Mouse (Mus musculus) forebrain, embryonic 10.5 days (tissue): ENCODE measurements around the gene Sars. TPM values are rescaled to one million over a fixed set of nuclear protein-coding genes. Genes with fewer than 3 reads are reported as not detected.
A peak's percentile ranks its signal among the peaks of the same experiment; 100 is the strongest.

Experiments
- DNase-seq: peaks from one replicate; pipeline ENCODE4 v3.0.0-alpha.2; 2017; ENCODE audit warnings: low spot score; ENCODE audit errors: extremely low spot score
- H3K27ac ChIP-seq: fragments of 300-500 bp; sonication (generic); 2 replicates; pipeline ENCODE4 v1.5.1; 2016; ENCODE audit warnings: mild to moderate bottlenecking
- H3K27me3 ChIP-seq: fragments of 300-500 bp; sonication (generic); 2 replicates; pipeline ENCODE4 v1.6.1; 2016; ENCODE audit warnings: mild to moderate bottlenecking; ENCODE audit not compliant: poor library complexity, severe bottlenecking
- H3K36me3 ChIP-seq: fragments of 300-500 bp; sonication (generic); replicated peaks from 2 replicates; pipeline ENCODE4 v1.6.1; 2016; ENCODE audit warnings: mild to moderate bottlenecking, moderate library complexity
- H3K4me1 ChIP-seq: fragments of 300-500 bp; sonication (generic); 2 replicates; pipeline ENCODE4 v1.6.1; 2016
- H3K4me3 ChIP-seq: fragments of 300-500 bp; sonication (generic); 2 replicates; pipeline ENCODE4 v1.5.1; 2016; ENCODE audit warnings: mild to moderate bottlenecking, moderate library complexity
- H3K9me3 ChIP-seq: fragments of 300-500 bp; sonication (generic); 2 replicates; pipeline ENCODE4 v1.6.1; 2016; ENCODE audit warnings: mild to moderate bottlenecking, moderate library complexity
- WGBS: fragments of 180-500 bp; shearing (Covaris S2); methylation state at CpG from one replicate; pipeline ENCODE4 v1.1.7; 2016; 5-methylcytosine and 5-hydroxymethylcytosine counted together
- polyA plus RNA-seq: library from polyadenylated mRNA; unstranded; fragments of >200 nt; fragmentation: Nextera tagmentation; extraction: Ambion mirVana; gene quantifications from 2 replicates; pipeline ENCODE4 v1.2.1, GENCODE M21; 2016

Gene Sars
- polyA plus RNA-seq, 1 experiment from 2014 or later: 160 TPM

DNA sequence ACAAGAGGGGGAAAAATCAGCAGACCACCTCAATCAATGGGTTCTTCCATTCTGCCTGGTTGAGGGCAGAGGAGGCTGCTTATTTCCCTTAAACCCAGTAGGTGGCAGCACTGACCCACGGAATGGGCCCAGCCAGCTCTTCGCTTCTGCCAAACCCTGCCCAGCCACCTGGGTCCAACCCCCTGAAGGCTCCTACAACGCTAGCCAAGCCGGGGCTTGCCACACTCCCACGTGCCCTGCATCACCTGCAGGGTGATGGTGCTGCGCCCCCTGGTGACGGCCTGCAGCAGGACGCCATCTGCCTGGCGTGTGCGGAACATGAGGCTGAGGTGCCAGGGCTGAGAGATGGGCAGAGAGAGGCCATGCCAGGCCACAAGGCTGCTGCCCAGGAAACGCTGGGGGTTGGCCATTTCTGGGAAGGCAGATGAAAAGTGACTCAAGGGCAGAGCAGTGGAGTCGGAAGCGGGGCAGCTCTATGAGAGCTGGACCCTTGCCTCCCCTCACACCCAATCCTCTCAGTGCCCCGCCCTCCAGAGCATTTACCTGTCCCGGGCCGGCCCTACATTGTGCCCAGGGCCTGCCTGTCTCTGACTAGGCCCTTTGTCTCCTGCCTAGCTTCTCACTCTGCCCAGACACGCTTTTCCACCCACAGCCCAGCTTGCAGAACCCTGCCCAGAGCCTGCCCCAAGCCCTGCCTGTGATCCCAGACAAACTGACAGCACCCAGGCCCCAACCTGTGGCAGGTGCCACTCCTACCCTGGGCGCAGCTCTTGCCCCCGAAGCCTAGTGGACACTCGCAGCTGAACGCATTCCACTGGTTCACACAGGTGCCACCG, 43.1 kb downstream of the Sars start:
- H3K9me3 ChIP-seq: no peaks in the 10 kb centered on the region
- H3K4me3 ChIP-seq: peak overlapping the region; percentile 13; the same call in 1 of the 2 replicates
- peaks cover 100% of the 10 kb centered on the region for H3K36me3 ChIP-seq
- DNase-seq: peak; percentile 83
- 39% methylated on average over 22 of the region's 22 CpGs for WGBS
- peaks cover 52% of the 10 kb centered on the region for H3K4me1 ChIP-seq
- H3K27me3 ChIP-seq: no peaks in the 10 kb centered on the region
- peak overlapping the region; percentile 62 for H3K27ac ChIP-seq

DNA sequence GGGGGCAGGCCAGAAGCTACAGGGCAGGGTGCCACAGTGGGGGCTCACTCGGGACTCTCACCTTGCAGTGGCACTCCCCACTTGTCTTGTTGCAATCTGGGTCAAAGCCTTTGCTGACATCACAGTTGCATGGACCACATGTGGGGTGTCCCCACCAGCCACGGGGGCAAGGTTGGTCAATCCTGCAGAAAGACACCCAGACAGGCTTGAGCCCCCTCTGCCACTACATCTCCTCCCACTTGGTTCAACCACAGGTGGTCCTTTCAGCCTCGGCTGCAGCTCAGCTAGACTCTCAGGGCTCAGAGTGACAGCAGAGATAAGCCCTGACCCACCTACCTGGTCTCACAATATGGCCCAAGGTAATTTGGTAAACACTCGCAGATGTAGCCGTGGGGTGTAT, 44.6 kb downstream of the Sars start:
- DNase-seq: no peak
- WGBS: 87% methylated on average over 5 of the region's 5 CpGs

DNA sequence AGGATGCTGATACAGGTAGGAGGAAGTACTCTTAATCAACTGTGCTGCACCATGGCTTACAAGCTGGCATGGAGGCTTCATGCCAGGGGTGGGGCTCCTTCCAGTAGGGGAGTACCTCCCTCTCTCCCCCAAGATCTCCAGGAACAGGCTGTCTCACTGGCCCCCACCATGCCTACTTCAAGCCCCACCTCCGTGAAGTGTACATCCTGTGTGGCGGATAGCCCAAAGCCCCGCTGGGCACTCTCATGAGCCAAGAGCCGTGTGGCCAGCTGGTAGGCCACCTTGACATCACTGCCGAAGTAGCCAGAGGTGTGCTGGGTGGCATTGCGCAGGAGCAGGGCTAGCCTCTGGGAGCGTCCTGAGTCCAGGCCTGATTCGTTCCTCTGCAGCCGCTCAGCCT, 46.7 kb downstream of the Sars start:
- Histone ChIP-seq H3K36me3 (peaks cover 100% of the 10 kb centered on the region), H3K9me3 (no peaks in the 10 kb centered on the region), H3K4me3 (no peak overlapping the region), H3K4me1 (peaks cover 19% of the 10 kb centered on the region), H3K27me3 (no peaks in the 10 kb centered on the region), H3K27ac (no peak overlapping the region)
- no peak for DNase-seq
- WGBS: 95% methylated on average over 9 of the region's 9 CpGs

More for the DNA sequence above, 44.6 kb downstream of the Sars start:
- no peak overlapping the region for H3K4me3 ChIP-seq
- peaks cover 100% of the 10 kb centered on the region for H3K36me3 ChIP-seq
- no peak overlapping the region for H3K27ac ChIP-seq
- H3K27me3 ChIP-seq: no peaks in the 10 kb centered on the region
- no peaks in the 10 kb centered on the region for H3K9me3 ChIP-seq
- peaks cover 37% of the 10 kb centered on the region for H3K4me1 ChIP-seq

DNA sequence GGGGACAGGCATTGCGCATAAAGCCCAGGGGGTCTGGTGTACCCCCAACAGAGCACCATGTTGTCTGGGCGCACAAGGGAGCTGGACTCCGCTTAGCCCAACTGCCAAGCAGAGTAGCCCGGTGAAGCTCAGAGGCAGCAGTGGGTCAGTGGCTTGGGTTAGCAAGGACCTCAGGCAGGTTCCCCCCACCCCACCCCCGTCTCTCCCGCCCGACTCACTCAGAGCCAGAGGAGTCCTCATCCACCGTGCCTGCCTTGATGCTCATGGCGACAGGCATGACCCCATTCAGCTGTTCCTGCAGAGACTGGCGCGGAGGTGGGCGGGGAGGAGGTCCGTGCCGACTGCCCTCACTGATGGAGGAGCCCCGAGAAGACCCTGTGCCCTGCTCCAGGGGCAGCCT, 52.2 kb downstream of the Sars start:
- H3K4me1 ChIP-seq: peaks cover 31% of the 10 kb centered on the region
- H3K4me3 ChIP-seq: peak overlapping the region; percentile 3; the same call in 1 of the 2 replicates
- no peaks in the 10 kb centered on the region for H3K27me3 ChIP-seq
- DNase-seq: no peak
- no peaks in the 10 kb centered on the region for H3K9me3 ChIP-seq
- peaks cover 84% of the 10 kb centered on the region for H3K36me3 ChIP-seq
- H3K27ac ChIP-seq: peak overlapping the region; percentile 48; the same call in 1 of the 2 replicates
- 50% methylated on average over 15 of the region's 15 CpGs for WGBS

DNA sequence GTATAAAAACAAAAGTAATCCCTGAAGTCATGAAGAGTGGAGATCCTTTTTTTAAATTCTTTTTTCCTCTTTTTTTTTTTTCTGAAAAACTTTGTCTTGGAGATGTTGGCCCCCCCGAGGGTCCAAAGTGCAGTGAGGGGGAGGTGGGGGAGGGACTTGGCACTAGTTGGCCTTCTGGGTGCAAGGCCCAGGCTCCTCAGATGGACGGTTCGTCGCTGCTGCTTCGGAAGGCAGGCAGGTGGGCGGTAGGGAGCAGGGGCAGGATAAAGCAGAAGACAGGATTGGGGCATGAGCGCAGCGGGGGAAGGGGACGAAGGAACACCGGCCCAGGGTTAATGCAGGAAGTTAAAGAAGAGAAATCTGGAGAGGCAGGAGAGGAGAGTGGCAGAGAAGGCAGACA, 52.7 kb downstream of the Sars start:
- Histone ChIP-seq H3K36me3 (peaks cover 84% of the 10 kb centered on the region), H3K27ac (peak overlapping the region; percentile 48; the same call in 1 of the 2 replicates), H3K9me3 (no peaks in the 10 kb centered on the region), H3K4me3 (0 out of 2 replicates have a peak overlapping the region, but pooled peaks have one; percentile 3), H3K4me1 (peaks cover 36% of the 10 kb centered on the region), H3K27me3 (no peaks in the 10 kb centered on the region)
- no peak for DNase-seq
- WGBS: 19% methylated on average over 10 of the region's 10 CpGs

DNA sequence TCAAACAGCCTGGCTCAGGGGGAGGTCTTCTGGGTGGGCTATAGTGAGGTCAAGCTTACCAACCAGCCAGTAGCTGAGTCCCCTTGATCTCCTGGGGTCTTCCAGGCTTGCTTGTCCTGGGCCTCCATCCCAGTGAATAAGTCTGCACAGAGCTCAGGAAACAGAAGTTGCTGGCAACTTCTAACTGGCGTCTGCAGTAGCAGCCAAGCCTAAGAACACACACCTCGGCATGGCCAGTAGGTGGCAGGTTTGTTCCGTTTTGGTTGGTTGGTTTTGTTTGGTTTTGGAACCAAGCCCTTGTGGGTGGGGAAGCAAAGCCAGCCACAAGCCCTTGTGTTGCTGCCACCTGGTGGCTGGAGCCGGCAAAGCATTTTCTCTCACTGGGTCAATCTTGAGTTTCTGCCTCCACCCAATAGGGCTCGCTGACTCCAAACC, 55.9 kb downstream of the Sars start:
- Histone ChIP-seq H3K9me3 (no peaks in the 10 kb centered on the region), H3K36me3 (peaks cover 77% of the 10 kb centered on the region), H3K4me3 (peak overlapping the region; percentile 3; the same call in 1 of the 2 replicates), H3K27ac (peak overlapping the region; percentile 72), H3K27me3 (no peaks in the 10 kb centered on the region), H3K4me1 (peaks cover 55% of the 10 kb centered on the region)
- DNase-seq: peak; percentile 96
- WGBS: 2% methylated on average over 5 of the region's 5 CpGs

DNA sequence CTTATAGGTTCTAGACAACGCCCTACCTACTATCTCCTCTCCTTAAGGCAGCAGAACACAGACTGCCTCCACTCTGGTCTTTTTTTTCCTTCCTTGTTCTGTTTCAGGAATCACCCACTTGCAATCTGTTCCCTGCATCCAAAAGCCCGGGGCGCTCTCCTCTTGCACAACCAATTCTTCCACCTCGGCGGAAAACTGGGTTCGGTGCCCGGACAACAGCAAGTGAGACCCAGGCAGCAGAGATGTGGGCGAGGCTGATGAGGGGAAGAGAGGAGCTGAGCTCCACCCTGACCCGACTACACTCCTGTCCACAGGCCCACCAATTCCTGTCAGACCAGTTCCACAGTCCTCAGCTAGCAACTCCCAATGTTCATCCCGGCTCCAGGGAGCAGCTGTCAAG, 58.8 kb downstream of the Sars start:
- Histone ChIP-seq H3K27ac (no peak overlapping the region), H3K9me3 (no peaks in the 10 kb centered on the region), H3K27me3 (no peaks in the 10 kb centered on the region), H3K4me1 (peaks cover 56% of the 10 kb centered on the region), H3K4me3 (no peak overlapping the region), H3K36me3 (peaks cover 47% of the 10 kb centered on the region)
- DNase-seq: no peak
- WGBS: 93% methylated on average over 10 of the region's 10 CpGs

DNA sequence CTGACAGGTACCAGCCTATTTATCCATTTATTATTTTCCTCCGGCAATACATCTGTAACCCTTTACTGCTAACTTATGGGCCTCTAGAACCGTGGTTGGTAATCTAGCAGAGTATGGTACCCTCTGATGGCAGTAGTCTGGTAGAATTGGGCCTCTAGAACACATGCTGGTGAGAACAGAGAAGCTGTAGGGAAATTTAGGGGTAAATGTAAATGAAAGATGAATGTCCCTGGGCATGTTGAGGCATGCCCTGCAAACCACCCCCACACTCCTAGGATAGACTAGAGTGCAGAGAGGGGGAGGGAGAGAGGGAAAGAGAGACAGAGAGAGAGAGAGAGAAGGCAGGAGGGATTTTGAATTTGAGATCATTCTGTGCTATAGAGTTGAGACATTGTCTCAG, 60.6 kb downstream of the Sars start:
- Histone ChIP-seq H3K27me3 (no peaks in the 10 kb centered on the region), H3K27ac (peak overlapping the region; percentile 90), H3K36me3 (peaks cover 41% of the 10 kb centered on the region), H3K9me3 (no peaks in the 10 kb centered on the region), H3K4me1 (peaks cover 56% of the 10 kb centered on the region), H3K4me3 (peak overlapping the region; percentile 69)
- 48% methylated on average over 2 of the region's 2 CpGs for WGBS
- no peak for DNase-seq

DNA sequence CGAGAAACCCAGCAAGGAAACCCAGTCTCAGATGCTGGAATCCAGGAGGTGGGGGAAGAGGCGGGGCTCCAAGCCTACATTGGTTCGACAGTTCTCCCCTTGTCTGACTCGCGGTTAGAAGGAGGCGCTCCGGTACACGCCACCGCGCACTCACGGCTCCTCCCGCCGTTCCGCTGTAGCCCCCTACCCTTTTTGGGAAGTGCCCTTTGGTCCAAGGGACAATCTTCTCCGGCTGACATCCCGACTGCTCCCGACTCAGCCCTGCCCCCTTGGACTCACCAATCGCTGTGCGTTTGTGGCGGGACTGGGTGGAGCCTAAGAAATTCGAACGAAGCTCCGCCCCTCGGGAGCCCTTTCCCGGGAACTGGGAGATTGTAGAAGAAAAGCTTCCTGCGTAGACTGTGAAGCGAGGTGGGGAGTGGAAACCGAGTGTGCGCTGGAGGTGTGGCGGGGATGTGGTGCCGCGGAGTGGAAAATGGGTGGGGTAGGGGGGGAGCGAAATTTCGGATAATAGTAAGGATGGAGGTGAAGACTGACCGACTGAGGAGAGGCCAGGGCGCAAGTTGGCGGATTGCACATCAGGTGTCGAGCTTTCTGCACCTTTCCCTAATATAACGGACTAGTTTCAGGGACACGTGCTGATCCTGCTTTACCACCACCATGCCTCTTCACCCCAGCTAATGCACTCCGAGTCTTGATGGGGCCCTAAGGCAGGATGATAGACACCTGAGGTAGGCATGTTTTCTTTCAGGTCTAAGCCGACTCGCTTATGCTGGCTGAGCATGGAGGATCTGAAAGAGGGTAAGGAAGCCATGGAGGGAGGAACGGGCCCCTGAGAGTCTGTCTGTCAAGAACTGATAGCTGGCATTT, 61.3 kb downstream of the Sars start, which contains the start of gene Psrc1:
Gene Psrc1 (plus strand): TSS at position 355 of the 870 bp plus-strand sequence.
- Histone ChIP-seq H3K4me3 (peak within 1 kb of the TSS; percentile 69), H3K4me1 (peaks cover 49% of the 10 kb centered on the region), H3K9me3 (no peaks in the 10 kb centered on the region), H3K36me3 (peaks cover 38% of the 10 kb centered on the region), H3K27me3 (no peaks in the 10 kb centered on the region), H3K27ac (peak within 1 kb of the TSS; percentile 90)
- peak; percentile 94 for DNase-seq
- WGBS: 1% methylated on average over 44 of the region's 44 CpGs

DNA sequence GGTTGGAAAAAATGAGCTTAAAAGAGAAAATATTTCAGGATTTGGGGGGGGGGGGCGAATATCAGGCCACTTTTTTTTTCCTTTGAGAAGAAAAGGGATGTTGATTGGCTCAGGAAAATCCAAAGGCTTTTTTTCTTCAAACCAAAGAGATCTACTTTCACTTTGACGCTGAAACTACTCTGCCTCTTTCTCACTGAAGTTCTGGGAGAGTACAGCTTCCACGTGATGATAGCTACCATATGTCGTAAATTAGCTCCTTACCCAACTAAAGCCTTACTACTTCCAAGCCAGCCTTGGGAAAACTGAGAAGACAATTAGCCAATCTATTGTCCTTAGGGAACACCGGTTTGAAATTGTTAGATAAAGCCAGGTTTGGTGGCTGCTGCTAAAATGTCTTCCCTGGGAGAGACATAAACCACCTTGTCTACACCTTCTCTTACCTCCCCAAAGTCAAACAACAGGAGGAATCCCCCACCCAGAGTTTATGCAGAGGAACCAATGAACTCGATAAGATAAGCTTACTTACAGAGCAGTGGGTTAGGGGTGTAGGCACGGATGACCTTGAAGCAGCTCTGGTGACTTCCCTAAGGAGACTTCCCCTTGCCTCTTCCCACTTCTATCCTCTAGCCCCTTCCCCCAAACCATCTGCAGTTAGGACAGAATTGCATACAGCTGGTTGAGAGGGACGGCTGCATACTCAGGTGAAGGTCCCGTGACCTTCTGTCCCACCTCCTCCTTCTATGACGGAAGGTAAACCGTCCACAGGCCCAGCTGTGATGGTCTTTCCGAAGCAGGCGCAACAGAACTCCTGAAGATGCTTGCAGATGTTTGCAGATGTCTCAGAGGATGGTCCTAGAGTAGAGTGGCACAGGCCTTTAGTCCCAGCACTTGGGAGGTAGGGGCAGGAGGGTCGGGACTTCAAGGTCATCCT, 62.8 kb downstream of the Sars start:
- H3K4me1 ChIP-seq: peaks cover 43% of the 10 kb centered on the region
- 72% methylated on average over 14 of the region's 14 CpGs for WGBS
- H3K27me3 ChIP-seq: no peaks in the 10 kb centered on the region
- peaks cover 24% of the 10 kb centered on the region for H3K36me3 ChIP-seq
- H3K4me3 ChIP-seq: peak overlapping the region; percentile 69
- no peak for DNase-seq
- no peaks in the 10 kb centered on the region for H3K9me3 ChIP-seq
- peak overlapping the region; percentile 90 for H3K27ac ChIP-seq

DNA sequence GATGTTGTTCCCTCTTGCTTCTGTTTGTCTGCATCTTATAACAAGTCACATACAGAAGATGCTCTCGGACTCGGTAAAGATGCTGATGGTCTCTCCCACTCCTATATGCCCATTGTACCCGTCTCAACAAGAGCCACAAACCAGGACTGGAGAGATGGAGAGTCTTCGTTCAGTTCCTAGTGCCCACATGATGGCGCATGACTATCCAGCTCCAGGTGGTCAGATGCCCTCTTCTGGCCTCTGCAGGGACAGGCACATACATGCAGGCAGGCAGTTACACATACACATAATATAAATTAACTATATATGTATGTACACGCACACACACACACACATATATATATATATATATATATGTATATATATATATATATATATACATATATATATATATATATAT, 64.3 kb downstream of the Sars start:
- H3K27me3 ChIP-seq: no peaks in the 10 kb centered on the region
- H3K36me3 ChIP-seq: peaks cover 9% of the 10 kb centered on the region
- H3K9me3 ChIP-seq: no peaks in the 10 kb centered on the region
- no peak overlapping the region for H3K4me3 ChIP-seq
- no peak overlapping the region for H3K27ac ChIP-seq
- no peak for DNase-seq
- peaks cover 38% of the 10 kb centered on the region for H3K4me1 ChIP-seq
- WGBS: 74% methylated on average over 6 of the region's 6 CpGs
